Mouse (Mus musculus): Measurements from ENCODE around the gene Chat.

- TF ChIP-seq POLR2A (IDR thresholded peaks at IDR 0.05; ENCODE audit: extremely low read depth, insufficient read depth, low read length) (no peak), CTCF (IDR thresholded peaks at IDR 0.05; ENCODE audit: low read depth, low read length) (no peak)
Measured at GRCm38 (mm10) chr14:32381066-32381465, 84.7 kb downstream of the Chat start.
